Mouse (Mus musculus) NIH3T3 (cell line): Measurements from ENCODE around the gene Gper1.
"Not testable (repeated sequence)": the region's sequence is repeated elsewhere in the genome, so short reads cannot be mapped to it uniquely, and the experiment has no call there.

Experiments
- DNase-seq: peaks from one replicate; pipeline ENCODE4 v3.0.0-alpha.2; 2012; ENCODE audit warnings: low read depth

Gene Gper1

GRCm38 (mm10) chr5:139390324-139391119, 32.4 kb upstream of the Gper1 start:
- DNase-seq: not testable (repeated sequence)

DNA sequence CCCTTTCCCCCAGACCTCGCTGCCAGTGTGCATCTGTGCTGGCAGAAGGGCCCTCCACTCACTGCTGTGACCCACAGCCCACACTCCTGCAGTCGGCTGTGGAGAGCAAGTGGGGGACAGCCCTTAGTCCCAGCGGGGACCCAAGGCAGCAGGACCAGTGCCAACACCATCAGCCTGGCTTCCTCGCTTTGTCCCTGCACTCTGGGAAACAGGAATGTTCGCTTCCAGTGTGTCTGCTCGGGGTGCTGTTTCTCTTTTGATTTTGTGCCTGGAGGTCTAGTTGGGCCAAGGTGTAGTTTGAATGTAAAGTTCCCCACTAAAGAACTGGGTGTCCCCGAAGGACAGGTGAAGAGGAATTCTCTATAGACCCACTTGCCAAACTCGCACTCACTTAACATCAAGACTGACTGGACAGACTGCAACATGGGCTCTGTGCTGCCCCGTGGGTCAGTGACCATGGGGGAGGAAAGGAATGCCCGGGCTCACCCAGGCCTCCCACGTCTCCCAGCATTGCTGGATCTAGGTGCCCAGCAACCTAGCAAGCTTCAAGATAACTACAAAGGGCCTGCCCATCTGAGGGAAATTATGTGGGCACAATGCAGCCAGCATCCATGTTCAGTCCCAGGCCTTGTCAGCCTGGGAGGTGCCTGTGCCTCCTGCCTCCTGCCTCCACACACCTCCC, 31.5 kb upstream of the Gper1 start:
- no peak for DNase-seq

GRCm38 (mm10) chr5:139392219-139393196, 30.4 kb upstream of the Gper1 start:
- DNase-seq: no peak

DNA sequence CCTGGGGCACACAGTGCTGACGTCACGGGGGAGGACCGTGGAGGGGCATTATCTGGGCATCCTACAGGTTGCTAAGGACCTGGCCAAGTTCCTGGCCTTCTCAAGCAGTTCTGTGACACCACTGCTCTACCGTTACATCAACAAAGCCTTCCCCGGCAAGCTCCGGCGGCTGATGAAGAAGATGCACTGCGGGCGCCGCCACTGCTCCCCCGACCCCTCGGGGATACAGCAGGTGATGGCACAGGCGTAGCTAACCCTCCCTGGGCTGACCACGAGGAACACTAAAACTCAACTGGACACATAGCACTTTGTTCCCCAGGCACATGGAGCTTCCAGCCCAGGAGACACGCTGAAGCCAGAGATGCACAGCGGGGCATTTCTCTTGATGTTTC, 29.8 kb upstream of the Gper1 start:
- no peak for DNase-seq

DNA sequence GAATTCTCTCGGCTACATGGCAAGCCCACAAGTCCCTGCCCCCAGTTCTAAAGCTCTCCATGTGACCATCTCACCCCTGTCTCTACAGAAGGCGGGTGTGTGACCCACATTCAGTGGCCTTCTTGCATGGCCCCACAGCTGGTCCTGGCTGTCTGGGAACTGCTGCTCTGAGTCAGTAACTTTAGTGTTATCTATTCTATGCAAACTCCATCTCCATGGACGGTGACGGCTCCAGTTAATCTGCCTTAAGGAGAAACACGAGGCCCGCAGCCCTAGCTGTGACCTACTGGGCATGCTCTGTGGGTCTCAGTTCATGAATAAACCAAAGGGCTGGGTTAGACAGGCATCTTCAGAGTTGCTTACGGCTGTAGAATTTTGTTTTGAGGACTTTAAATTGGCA, 28.6 kb upstream of the Gper1 start:
- DNase-seq: no peak

DNA sequence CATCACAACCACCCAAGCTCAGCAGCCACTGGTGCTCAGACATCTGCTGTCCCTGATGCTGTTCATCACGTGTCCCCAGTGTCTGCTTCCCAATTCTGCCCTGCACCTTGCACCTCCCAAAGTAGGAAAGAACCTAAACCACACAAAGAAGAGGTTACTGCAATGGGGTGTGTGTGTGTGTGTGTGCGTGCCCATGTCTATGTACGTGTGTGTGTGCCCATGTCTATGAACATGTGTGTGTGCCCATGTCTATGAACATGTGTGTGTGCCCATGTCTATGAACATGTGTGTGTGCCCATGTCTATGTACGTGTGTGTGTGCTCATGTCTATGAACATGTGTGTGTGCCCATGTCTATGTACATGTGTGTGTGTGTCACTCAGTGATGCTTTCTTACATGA, 27.4 kb upstream of the Gper1 start:
- no peak for DNase-seq

DNA sequence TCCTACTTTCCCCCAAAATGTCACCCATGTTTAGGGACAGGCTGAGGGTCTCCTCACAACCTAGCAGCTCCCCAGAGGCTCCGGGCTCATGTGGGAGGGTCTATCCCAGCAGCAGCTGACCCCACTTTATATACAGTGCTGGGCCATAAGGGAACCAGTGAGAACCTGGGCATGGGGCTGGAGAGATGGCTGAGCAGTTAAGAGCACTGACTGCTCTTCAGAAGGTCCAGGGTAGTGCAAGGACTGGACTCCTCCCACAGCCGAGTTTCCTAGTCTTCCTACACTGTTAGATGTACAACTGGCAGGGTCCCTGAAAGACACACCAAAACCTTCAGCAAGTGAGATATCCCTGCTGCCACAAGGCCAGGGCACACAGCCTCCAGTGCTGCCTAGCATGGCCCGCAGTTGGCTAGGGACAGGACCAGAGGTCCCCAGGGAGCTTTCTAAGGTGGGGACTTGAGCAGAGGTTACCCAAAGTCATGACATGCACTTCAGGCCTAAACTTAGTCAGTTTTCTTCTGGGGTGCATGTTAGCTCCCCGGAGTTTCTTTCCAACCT, 25.5 kb upstream of the Gper1 start:
- DNase-seq: no peak

- DNase-seq: peak; percentile 94
Measured at GRCm38 (mm10) chr5:139397959-139398753, 24.8 kb upstream of the Gper1 start.

GRCm38 (mm10) chr5:139398786-139399185, 24.2 kb upstream of the Gper1 start:
- no peak for DNase-seq

DNA sequence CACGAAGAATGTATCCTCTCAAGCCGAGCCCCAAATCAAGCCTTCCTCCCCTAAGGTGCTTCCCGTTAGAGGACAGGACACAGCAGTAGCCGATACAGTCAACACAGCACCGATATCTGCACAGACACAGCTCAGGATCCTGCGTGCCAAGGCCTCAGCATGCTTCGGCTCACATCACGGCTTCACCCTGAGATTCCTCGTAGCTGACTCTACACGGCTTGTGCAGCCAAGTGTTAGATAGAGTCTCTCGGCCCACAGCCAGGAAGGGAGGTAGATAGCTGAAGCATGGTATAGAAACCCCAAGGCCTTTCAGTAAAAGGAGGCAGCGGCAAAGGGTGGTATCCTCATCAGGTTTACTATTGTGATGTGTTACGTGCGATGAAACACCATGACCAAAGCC, 23.0 kb upstream of the Gper1 start:
- no peak for DNase-seq

DNA sequence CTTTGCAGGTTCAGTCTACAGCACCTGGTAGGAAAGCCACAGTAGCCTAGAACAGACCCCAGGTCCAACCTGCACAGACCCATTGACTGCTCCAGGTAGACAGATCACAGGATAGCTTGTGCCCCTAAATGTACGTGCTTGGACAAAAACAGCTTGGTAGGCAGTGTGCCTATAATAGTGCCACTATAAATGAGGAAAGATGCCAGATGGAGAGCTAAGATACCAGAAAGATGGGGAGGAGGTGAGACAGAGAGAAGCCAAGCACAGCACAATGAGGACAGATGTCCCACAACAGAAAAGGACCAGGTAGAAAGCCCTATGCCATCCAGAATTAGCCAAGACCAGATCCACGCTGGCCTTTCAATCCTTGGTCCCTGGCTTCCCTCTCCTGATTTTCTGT, 20.8 kb upstream of the Gper1 start:
- DNase-seq: no peak

DNA sequence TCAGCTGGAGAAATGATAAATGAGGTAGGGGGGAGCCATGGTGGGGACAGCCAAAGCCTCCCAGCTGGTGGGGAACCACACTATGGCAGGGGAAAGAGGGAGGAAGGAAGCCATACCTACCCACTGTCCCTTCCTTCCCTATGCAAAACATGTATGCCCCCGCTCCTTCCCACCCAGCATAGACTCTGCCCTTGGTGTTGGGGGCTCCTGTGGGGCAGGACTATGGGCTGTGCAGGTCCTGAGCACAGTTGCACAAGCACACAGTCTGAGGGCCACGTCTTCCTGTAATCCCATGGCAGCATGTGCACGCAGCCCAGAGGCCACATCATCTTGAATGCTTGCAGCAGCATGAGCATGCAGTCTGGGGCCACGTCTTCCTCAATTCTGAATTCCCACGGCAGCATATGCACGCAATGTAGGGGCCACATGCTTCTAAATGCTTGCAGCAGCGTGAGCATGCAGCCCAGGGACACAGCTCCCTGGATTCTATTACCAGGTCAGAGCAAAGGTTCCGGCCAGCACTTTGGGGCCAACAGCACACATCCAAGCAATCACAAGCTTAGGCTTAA, 19.2 kb upstream of the Gper1 start:
- no peak for DNase-seq

DNA sequence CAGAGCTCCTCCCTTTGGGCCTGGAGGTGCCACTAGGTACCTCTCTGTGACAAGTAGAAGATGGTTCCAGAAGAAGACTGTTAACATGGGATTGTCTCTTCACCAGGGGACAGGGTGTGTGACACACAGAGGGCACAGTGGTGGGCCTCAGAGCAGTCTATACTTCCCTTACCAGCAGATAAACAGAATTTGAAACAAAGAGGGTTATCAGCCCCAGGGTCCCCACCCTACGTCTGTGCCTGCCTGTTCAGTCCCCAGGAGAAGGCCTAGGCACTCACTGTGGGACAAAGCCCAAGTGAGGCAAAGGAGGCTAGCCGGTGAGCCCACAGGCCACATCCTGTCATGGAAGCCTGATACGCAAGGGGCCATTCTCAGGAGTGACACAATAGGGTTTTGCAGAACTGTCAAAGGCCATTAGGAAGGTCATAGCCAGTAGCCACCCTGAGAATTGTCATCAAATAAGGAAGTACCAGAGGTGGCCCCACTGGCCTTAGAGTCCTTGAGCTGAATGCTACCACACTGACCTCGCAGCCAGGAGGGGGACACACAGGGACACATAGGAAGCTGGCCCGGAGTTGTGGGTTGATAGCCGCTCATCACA, 18.1 kb upstream of the Gper1 start, which contains the start of gene C130050O18Rik:
Gene C130050O18Rik, plus strand, starts transcription at position 480 of the 601 bp plus-strand sequence.
- DNase-seq: no peak

DNA sequence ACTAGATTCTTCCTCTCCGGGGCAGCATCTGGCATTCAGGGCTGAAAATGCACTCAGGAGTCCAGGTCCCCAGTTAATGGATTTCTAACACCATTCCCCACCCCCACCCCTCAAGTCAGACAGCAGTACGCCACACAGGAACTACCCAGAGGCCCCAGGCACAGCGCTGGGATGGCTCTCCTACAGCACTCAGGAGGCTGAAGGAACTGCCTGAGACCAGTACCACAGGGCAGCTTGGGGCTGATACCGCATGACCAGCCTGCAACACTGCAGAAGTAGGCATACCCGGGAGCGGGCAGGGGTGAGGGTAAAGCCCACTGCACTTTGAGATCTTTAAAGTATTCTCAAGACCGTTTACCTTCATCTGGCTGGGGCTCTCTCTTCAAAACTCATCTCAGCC, 17.5 kb upstream of the Gper1 start:
- DNase-seq: no peak

DNA sequence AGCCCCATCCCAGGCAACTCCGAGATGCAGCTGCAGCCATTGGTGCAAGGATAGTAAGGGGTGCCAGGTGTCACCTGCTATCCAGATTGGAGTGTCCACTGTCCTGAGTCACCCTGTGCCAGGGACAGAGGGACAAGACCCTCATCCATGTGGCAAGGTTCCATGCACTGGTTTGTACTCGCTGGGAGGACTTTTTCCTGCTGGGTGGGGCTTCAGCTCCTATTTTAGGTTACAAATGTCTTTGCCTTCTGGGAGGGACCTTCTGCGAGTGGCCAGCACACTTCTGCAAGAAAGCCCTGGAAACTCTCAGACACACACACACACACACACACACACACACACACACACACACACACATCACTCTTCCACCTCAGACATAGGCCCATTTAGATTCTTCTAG, 17.0 kb upstream of the Gper1 start:
- no peak for DNase-seq

GRCm38 (mm10) chr5:139407121-139407885, 15.6 kb upstream of the Gper1 start:
- no peak for DNase-seq

DNA sequence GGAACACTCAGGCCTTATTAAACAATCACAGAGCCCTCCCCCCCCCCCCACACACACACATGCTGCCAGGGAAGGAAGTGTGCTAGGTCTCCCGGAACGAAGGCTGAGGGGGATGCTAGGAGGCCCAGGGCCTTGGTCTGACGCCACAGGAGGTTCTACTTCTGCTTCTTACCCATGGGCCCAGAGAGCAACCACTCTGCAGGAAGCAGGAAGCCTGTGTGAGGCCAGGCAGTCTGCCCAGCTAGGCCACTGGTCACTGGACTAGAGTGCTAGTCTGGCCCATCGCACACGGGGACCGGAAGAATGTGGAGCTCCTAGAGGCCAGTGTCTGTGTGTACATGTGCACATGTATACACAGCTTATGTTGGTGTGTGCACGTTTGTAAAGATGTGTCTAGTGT, 14.4 kb upstream of the Gper1 start:
- DNase-seq: no peak

DNA sequence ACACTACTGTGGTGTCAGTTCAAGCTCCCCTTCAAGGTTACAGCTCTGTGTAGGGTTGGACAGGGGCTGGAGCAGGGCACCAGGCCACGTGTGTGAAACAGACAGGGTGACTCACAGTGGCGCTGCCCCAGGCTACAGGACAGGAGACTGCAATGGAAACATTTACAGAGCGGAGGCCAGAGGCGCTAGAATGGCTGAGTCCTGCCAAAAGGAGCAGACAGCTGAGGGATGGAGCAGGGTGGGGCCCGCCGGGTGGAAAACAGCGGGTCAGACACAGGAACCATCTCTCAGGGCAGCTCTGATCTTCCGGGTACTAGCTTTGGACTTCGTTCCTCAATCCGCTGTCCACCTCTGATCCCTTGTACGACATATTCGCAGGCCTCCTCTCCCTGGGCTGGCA, 13.5 kb upstream of the Gper1 start:
- DNase-seq: peak; percentile 90

GRCm38 (mm10) chr5:139410056-139410455, 12.9 kb upstream of the Gper1 start:
- no peak for DNase-seq

DNA sequence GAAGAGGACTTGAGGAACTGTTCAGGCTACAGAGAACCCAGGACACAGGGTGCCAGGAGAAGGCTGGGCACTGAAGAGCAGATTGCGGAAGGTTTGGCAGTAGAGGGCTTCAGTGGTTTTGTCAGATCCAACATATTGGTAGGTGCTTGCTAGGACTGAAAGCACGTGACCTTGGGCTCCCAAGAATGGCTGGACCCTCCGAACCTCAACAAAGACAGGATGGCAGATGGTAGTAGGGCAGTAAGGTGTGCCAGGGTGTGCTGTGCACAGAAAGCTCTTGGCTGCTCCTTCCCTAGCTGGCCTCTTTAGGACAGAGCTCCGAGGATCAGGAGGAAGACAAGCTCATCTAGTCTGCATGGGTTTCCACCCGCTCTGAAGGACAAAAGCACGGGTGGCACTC, 11.8 kb upstream of the Gper1 start:
- DNase-seq: no peak
